Mouse (Mus musculus) lung, adult 2 months (tissue): ENCODE data around the gene Adam22. TPM values are rescaled to one million over a fixed set of nuclear protein-coding genes. Genes with fewer than 3 reads are reported as not detected.

Source experiments
- DNase-seq: peaks from one replicate; pipeline ENCODE4 v3.0.0; 2022
- H3K4me1 ChIP-seq: fragments of 200-500 bp; 2 replicates; pipeline ENCODE4 v1.6.1; 2011; ENCODE audit warnings: low read length; ENCODE audit not compliant: control insufficient read depth, insufficient read depth
- H3K4me3 ChIP-seq: fragments of 200-500 bp; replicated peaks from 2 replicates; pipeline ENCODE3; 2011; ENCODE audit warnings: low read depth, mild to moderate bottlenecking, control low read depth, low read length; ENCODE audit errors: extremely low read depth
- CTCF ChIP-seq: fragments of 200-500 bp; IDR thresholded peaks from 2 replicates; pipeline ENCODE4 v1.5.1; 2011; ENCODE audit warnings: mild to moderate bottlenecking, low read length, control low read depth; ENCODE audit not compliant: insufficient read depth
- POLR2A ChIP-seq: fragments of 200-500 bp; IDR thresholded peaks from 2 replicates; pipeline ENCODE4 v1.6.1; 2011; ENCODE audit warnings: low read depth, mild to moderate bottlenecking, control low read depth, low read length, borderline replicate concordance; ENCODE audit errors: extremely low read depth
- WGBS: fragments of 180-500 bp; shearing (Covaris S2); methylation state at CpG from one replicate; pipeline ENCODE4 v1.1.7; 2018; 5-methylcytosine and 5-hydroxymethylcytosine counted together
- polyA plus RNA-seq: library from polyadenylated mRNA; depleted of rRNA; stranded (reverse); fragments of >200 nt; gene quantifications from 2 replicates; pipeline ENCODE4 v1.2.3, GENCODE M21; 2012

Adam22 gene
- polyA plus RNA-seq, 1 experiment: 3.2 TPM

- no peak for TF ChIP-seq POLR2A
- TF ChIP-seq CTCF: no peak
- 70% methylated on average over 2 of the region's 2 CpGs for WGBS
- no peak for DNase-seq
- Histone ChIP-seq H3K4me3 (no peak overlapping the region), H3K4me1 (no peaks in the 10 kb centered on the region)
Observed at GRCm38 (mm10) chr5:8120087-8120486, 247.9 kb downstream of the Adam22 start.

DNA sequence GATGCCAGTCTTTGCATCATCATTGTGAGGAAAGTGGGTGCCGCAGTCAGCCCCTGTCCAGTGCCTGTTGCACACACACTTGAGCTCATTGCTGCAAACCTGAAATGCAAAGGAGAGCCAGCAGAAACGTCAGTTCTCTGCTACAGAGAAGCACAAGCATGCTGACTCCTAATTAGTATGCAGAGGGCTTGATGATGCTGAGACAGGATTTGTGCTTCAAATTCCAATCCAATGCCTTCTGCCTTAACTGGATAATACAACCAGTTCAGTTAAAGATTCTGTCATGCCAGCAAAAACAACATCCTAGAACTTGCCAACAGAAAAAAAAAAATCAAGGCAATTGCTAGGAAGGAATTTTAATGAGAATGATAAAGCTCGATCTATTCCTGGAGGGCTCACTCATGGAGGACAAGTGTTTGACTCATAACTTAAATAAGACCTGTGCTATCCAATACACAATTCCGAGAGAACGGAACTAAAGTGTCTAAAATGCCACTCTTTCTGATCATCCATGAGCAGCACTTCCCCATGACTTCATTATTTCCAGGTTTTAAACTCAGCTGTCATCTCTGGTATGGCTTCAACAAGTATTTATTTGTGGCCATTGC is 251.3 kb downstream of the Adam22 start:
- no peak for TF ChIP-seq CTCF
- no peak for TF ChIP-seq POLR2A
- Histone ChIP-seq H3K4me3 (no peak overlapping the region), H3K4me1 (no peaks in the 10 kb centered on the region)
- 65% methylated on average over 5 of the region's 5 CpGs for WGBS
- DNase-seq: no peak

GRCm38 (mm10) chr5:8112246-8112645 is 255.7 kb downstream of the Adam22 start:
- Histone ChIP-seq H3K4me1 (no peaks in the 10 kb centered on the region), H3K4me3 (no peak overlapping the region)
- DNase-seq: no peak
- WGBS: 79% methylated on average over 5 of the region's 5 CpGs
- TF ChIP-seq POLR2A (no peak), CTCF (no peak)

DNA sequence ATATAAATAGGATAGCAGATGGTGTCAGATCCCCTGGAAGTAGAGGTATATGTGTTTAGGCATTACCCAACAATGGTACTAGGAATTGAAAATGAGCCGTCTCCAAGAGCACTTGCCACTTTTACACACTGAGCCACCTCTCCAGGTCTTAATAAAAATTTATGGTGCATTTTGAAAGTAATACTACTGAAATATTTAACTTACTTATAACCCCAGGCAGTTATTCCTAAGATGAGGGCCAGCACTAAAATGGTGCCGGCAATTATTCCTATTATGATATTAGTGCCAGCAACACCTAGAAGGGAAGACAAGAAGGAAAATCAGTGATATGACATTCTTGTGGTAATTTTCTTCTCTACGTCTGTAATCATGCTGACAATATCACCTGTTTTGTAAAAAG is 256.3 kb downstream of the Adam22 start:
- DNase-seq: no peak
- 96% methylated on average over 3 of the region's 3 CpGs for WGBS
- TF ChIP-seq CTCF: no peak
- no peak for TF ChIP-seq POLR2A
- H3K4me1 ChIP-seq: no peaks in the 10 kb centered on the region
- H3K4me3 ChIP-seq: no peak overlapping the region

DNA sequence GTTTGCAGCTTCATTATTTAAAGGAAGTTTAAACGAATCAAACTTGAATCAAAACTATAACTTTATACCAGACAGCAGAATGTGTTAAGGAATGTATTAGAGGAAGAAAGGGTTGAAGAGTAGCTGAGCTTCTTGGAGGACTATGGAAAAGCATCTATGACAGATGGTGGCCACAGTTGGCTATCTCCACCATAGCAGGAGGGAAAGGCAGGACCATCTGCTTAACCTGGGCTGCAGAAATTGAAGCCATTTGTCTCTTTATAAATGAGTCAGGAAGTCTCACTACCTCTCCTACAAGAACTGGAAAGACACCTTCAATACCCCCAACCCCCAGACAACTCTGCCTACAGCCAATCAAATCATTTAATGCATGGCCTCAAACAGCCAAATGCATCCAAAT is 272.3 kb downstream of the Adam22 start:
- H3K4me3 ChIP-seq: no peak overlapping the region
- DNase-seq: no peak
- WGBS: 80% methylated on average over 1 of the region's 1 CpGs
- H3K4me1 ChIP-seq: no peaks in the 10 kb centered on the region
- TF ChIP-seq POLR2A: no peak
- TF ChIP-seq CTCF: no peak

- Histone ChIP-seq H3K4me3 (no peak overlapping the region), H3K4me1 (no peaks in the 10 kb centered on the region)
- WGBS: 88% methylated on average over 5 of the region's 5 CpGs
- no peak for TF ChIP-seq POLR2A
- TF ChIP-seq CTCF: no peak
- no peak for DNase-seq
Observed at GRCm38 (mm10) chr5:8094921-8095320, 273.0 kb downstream of the Adam22 start.

DNA sequence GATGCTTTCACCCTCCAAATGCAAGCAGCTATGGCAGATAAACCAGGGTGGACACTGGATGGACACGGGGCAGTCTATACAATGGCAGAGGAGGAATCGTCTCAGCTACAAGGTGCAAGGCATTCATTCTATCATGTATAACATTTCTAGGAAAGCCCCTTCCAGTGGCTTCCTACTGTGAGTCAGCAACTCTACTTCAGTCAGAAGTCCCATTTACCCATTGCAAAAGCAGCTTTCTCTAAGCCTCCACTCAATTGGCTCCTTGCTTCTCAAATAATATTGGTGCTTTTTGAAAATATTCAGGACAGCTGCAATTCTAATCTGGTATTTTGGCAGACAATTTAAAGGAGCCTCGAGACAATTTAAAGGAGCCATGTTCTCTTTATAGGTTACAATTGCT is 279.8 kb downstream of the Adam22 start:
- TF ChIP-seq CTCF (no peak), POLR2A (no peak)
- Histone ChIP-seq H3K4me3 (no peak overlapping the region), H3K4me1 (no peaks in the 10 kb centered on the region)
- WGBS: 69% methylated on average over 3 of the region's 3 CpGs
- DNase-seq: no peak

GRCm38 (mm10) chr5:8085661-8086060 is 282.3 kb downstream of the Adam22 start:
- Histone ChIP-seq H3K4me1 (no peaks in the 10 kb centered on the region), H3K4me3 (no peak overlapping the region)
- 91% methylated on average over 3 of the region's 3 CpGs for WGBS
- TF ChIP-seq POLR2A: no peak
- no peak for TF ChIP-seq CTCF
- DNase-seq: no peak

GRCm38 (mm10) chr5:8082800-8083509 is 285.0 kb downstream of the Adam22 start:
- no peak for TF ChIP-seq CTCF
- TF ChIP-seq POLR2A: no peak
- no peak overlapping the region for H3K4me3 ChIP-seq
- DNase-seq: no peak
- H3K4me1 ChIP-seq: no peaks in the 10 kb centered on the region
- WGBS: 74% methylated on average over 20 of the region's 20 CpGs

GRCm38 (mm10) chr5:8077481-8077880 is 290.5 kb downstream of the Adam22 start:
- H3K4me1 ChIP-seq: no peaks in the 10 kb centered on the region
- no peak overlapping the region for H3K4me3 ChIP-seq
- no peak for DNase-seq
- WGBS: 76% methylated on average over 8 of the region's 8 CpGs
- TF ChIP-seq CTCF: no peak
- no peak for TF ChIP-seq POLR2A
